Comparison of ENCODE assay signal across 19 mouse cellular contexts in genomic region chr13:82562576-82562975, GRCm38 (mm10).
DNase-seq lines count a peak whose midpoint lies in the region; ATAC-seq and TF ChIP-seq lines count a peak whose summit lies in the region.
"Had no signal": no experiment of that assay in that cellular context is flagged by ENCODE, and none has a peak within 500 bp of the region (broad histone marks: within the 10 kb centered on the region; RNA-seq: fewer than 3 reads in every experiment).

No protein-coding gene starts in this region.

- no peaks in the 10 kb centered on the region for H3K4me1 ChIP-seq in embryonic facial prominence, embryonic 14.5 days (ENCODE audit: control insufficient read depth, insufficient read depth, low read length)
- H3K4me1 ChIP-seq in embryonic facial prominence, embryonic 10.5 days = no peaks in the 10 kb centered on the region
- H3K4me1 ChIP-seq: limb, embryonic 12.5 days; liver, embryonic 13.5 days; lung, embryonic 15.5 days; midbrain, embryonic 12.5 days; neural tube, embryonic 15.5 days had no signal

- no peak overlapping the region for H3K4me2 ChIP-seq in embryonic facial prominence, embryonic 14.5 days (ENCODE audit: low read depth, low read length)
- H3K4me2 ChIP-seq: limb, embryonic 12.5 days; liver, embryonic 13.5 days; lung, embryonic 15.5 days; midbrain, embryonic 12.5 days; neural tube, embryonic 15.5 days had no signal

- H3K9me3 ChIP-seq in embryonic facial prominence, embryonic 14.5 days (ENCODE audit: control insufficient read depth, low read length) = no peaks in the 10 kb centered on the region
- no peaks in the 10 kb centered on the region for H3K9me3 ChIP-seq in embryonic facial prominence, embryonic 10.5 days
- H3K9me3 ChIP-seq: limb, embryonic 12.5 days; liver, embryonic 13.5 days; lung, embryonic 15.5 days; midbrain, embryonic 12.5 days; neural tube, embryonic 15.5 days had no signal

- no peaks in the 10 kb centered on the region for H3K27me3 ChIP-seq in embryonic facial prominence, embryonic 14.5 days (replicated peaks; ENCODE audit: control insufficient read depth, insufficient read depth, low read length)
- no peaks in the 10 kb centered on the region for H3K27me3 ChIP-seq in embryonic facial prominence, embryonic 10.5 days (replicated peaks; ENCODE audit: low read depth, poor library complexity, severe bottlenecking)
- H3K27me3 ChIP-seq: limb, embryonic 12.5 days; liver, embryonic 13.5 days; lung, embryonic 15.5 days; midbrain, embryonic 12.5 days; neural tube, embryonic 15.5 days had no signal

- intact Hi-C loops in gastrocnemius, adult 2 months (cut with DNase I) = loop anchor here (10.0 kb wide), 1 partner anchor 652 kb away; no protein-coding TSS in a partner anchor

- H3K27ac ChIP-seq in embryonic facial prominence, embryonic 14.5 days (replicated peaks; ENCODE audit: low read depth, low read length) = no peak overlapping the region
- no peak overlapping the region for H3K27ac ChIP-seq in embryonic facial prominence, embryonic 10.5 days (replicated peaks)
- H3K27ac ChIP-seq in gastrocnemius, adult 2 months = peak overlapping the region; percentile 35
- H3K27ac ChIP-seq: limb, embryonic 12.5 days; liver, embryonic 13.5 days; lung, embryonic 15.5 days; midbrain, embryonic 12.5 days; neural tube, embryonic 15.5 days had no signal

- ATAC-seq in embryonic facial prominence, embryonic 14.5 days (ENCODE audit: low read depth) = no peak

- no peaks in the 10 kb centered on the region for H3K36me3 ChIP-seq in embryonic facial prominence, embryonic 14.5 days (ENCODE audit: control insufficient read depth, insufficient read depth, low read length)
- H3K36me3 ChIP-seq in embryonic facial prominence, embryonic 10.5 days (replicated peaks) = no peaks in the 10 kb centered on the region
- H3K36me3 ChIP-seq: limb, embryonic 12.5 days; liver, embryonic 13.5 days; lung, embryonic 15.5 days; midbrain, embryonic 12.5 days; neural tube, embryonic 15.5 days had no signal

- H3K4me3 ChIP-seq in embryonic facial prominence, embryonic 14.5 days (ENCODE audit: low read depth, low read length) = no peak overlapping the region
- no peak overlapping the region for H3K4me3 ChIP-seq in embryonic facial prominence, embryonic 10.5 days
- no peak overlapping the region for H3K4me3 ChIP-seq in gastrocnemius, adult 2 months
- H3K4me3 ChIP-seq: limb, embryonic 12.5 days; liver, embryonic 13.5 days; lung, embryonic 15.5 days; midbrain, embryonic 12.5 days; neural tube, embryonic 15.5 days had no signal

- no peak for TF ChIP-seq CTCF in gastrocnemius, adult 2 months (IDR thresholded peaks at IDR 0.05)

- WGBS in embryonic facial prominence, embryonic 14.5 days = 66% methylated on average over 4 of the region's 4 CpGs
- WGBS in embryonic facial prominence, embryonic 10.5 days = 88% methylated on average over 4 of the region's 4 CpGs

- DNase-seq in embryonic facial prominence, embryonic 14.5 days (ENCODE audit: low spot score) = peak; percentile 9
- DNase-seq in embryonic facial prominence, embryonic 10.5 days (ENCODE audit: low spot score) = no peak
- DNase-seq in gastrocnemius, adult 2 months = no peak
- DNase-seq in gastrocnemius, postnatal 10 days = no peak
- DNase-seq in right cerebral cortex, adult 18-20 months = peak; percentile 46
- no peak for DNase-seq in right cerebral cortex, postnatal 4 days
- DNase-seq in spleen, postnatal 4 days (ENCODE audit: low spot score in 2 of 2) = no peak
- DNase-seq in adipocyte (ENCODE audit: low spot score) = no peak
- DNase-seq: adrenal gland, adult 8-10 months; cerebellum, adult 18-20 months; cerebellum, postnatal 36 days; gastrocnemius, postnatal 36 days; kidney, adult 2 months; kidney, postnatal 4 days; liver, embryonic 13.5 days had no signal

- no peak overlapping the region for H3K9ac ChIP-seq in embryonic facial prominence, embryonic 14.5 days (ENCODE audit: low read depth, low read length)
- H3K9ac ChIP-seq: limb, embryonic 12.5 days; liver, embryonic 13.5 days; lung, embryonic 15.5 days; midbrain, embryonic 12.5 days; neural tube, embryonic 15.5 days had no signal

Comparison
In these comparisons a context has a peak if more than half of its experiments do, and no peak if none do; other contexts are left out.
1. DNase-seq: peak in embryonic facial prominence, embryonic 14.5 days (single experiment) and right cerebral cortex, adult 18-20 months (single experiment); none in embryonic facial prominence, embryonic 10.5 days (single experiment), gastrocnemius, adult 2 months (single experiment), gastrocnemius, postnatal 10 days (single experiment), right cerebral cortex, postnatal 4 days (single experiment), spleen, postnatal 4 days (0 of 2) and adipocyte (single experiment).